Mouse (Mus musculus): Measurements from ENCODE around the gene Hgd.
A peak's percentile ranks its signal among the peaks of the same experiment; 100 is the strongest.

The Hgd gene

DNA sequence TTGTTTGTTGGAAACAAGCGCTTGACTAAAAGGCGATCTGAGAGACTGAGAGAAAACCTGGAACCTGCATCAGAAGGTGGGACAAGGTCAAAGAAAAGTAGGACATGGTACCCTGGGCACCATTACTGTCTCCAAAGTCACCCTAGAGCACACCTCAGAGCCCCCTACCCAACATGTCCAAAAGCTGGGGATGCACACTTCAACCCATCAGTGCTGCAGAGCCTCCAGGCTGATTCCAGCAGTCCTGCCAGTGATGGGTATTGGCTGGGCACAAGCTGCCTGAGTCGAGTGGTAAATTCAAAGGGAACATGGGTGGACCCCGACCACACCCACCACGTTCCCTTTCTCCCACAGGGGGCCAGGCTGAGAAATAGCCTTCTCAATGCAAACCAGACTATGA, 95.4 kb downstream of the Hgd start:
- DNase-seq (ENCODE audit: low spot score in 2 of 2), result no peak

DNA sequence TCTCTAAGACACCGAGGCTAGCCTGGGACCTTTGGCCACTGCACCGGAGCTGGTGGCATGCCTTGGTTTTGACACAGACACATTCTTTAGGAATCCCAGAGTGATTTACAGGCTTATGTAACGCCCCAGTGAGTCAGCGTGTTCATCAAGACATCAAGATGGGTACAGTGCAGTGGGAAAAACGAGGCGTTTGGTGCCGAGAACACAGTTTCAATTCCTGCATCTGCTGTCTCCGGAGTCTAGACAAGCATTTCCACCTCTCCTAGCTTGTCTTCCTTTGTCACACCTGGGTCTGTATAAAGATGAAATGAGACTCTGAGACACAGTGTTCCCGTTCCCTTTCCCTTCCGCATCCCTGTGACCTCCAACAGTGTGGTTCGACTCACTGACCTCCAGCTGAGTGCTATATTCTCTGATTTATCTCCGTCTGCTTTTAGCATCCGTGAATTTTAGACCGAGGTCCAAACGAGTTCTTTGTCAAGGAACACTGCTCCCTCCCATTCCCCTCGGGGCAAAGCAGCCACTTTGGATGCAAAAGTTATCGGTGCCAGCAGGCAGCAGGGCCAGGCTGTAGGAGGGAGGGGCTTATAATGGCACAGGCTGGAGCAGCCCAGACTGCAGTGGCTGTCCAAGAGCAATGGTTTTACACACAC, 96.2 kb downstream of the Hgd start:
- peak; percentile 30 to 35 for DNase-seq (ENCODE audit: low spot score in 2 of 2)

DNA sequence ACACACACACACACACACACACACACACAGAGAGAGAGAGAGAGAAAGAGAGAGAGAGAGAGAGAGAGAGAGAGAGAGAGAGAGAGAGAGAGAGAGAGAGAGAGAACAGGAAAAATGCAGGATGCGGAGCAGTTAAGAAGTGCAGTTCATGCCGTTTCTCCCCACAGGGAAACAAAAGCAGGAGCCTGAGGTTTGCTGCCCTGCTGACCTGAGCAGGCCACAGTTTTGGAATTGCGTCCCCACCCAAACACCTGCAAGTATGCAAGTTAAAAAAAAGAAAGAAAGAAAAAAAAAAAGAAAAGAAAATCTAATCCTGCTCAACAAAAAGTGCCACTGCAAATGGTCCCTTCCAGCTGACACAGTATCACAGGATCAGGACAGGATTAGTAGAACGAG, 96.7 kb downstream of the Hgd start:
- DNase-seq (ENCODE audit: low spot score in 2 of 2), result no peak

DNA sequence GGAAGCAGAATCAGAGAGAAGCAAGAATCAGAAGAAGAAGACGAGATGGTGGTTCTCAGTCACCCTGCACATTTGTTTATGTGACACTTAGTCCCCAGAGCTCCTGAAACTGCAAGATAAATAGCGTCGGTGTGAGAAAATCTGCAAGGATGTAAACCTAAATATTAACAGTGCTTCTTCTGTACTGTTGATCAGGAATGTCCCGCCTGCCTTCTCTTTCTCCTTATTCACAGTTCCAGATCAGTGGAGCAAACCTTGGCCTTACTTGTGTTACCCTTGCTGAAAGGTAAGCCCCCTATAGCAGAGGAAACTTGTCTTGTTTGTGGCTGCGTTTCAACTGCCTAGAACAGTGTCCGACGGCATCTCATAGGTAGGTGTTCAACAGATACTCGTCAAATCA, 97.6 kb downstream of the Hgd start:
- no peak for DNase-seq (ENCODE audit: low spot score in 2 of 2)

DNA sequence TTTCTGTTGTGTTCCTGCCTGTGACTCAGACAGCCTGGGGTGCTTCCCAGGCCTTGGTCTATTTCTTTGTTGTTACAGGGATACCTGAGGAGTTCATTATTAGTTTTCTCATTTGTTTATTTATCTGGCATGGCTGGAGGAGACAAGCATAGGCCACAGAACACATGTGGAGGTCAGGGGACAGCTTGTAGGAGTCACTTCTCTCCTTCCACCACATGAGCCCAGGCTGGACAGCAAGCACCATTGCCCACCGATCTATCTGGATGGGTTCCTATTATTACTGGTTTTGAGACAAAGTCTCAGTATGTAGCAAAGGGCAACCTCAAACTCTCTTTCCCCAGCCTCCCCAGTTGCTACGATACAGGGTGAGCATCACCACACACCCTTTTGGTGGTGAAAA, 100.3 kb downstream of the Hgd start:
- DNase-seq (ENCODE audit: low spot score in 2 of 2), result no peak

DNA sequence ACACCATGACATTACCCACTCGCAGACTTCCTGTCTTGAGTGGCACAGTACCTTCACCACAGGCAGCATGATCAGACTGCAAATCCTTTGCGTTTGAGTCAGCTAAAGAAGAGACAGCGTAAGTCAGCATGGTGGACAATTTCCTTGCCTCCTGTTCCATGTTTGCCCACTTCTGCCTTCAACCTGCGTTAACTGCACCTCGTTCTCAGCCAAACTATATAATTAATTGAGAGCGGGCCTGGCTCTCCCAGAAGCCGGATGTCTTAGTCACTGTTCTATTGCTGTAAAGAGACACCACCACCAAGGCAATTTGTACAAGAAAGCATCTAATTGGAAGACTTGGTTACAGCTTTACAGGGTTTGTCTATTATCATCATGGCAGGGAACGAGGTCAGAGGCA, 100.9 kb downstream of the Hgd start:
- DNase-seq (ENCODE audit: low spot score in 2 of 2), result no peak

All from frontal cortex, postnatal 25 days (tissue).